Mouse (Mus musculus): Measurements from ENCODE around the gene Gm43518.

DNA sequence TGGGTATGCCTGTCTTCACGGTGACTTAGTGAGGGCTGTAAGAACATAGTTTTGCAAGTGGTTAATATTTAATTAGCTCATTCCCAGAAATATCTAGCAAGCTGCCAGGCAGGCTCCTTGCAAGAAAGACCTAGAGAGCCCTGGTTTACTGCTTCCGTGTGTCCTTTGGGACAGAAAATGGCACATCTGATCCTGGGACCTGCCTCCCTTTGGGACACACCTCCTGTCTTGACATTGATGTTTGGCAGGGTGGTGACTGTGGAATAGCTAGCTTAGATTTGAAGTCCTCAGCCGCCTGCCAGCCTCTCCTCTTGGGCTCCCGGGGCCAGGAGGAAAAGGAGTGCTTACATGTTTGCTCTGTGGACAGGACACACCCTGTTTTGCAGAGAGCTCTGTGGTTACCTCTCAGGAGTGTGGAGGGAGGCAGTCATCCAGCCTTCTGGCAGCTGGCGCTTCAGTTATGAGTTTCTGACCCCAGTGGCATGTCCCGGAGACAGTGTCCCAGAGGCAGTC, 48.5 kb downstream of the Gm43518 start:
- TF ChIP-seq CTCF (conservative IDR thresholded peaks at IDR 0.05; ENCODE audit: low read length), result no peak
- no peak for TF ChIP-seq POU5F1 (IDR thresholded peaks at IDR 0.05; ENCODE audit: borderline replicate concordance, low read length)
